Mouse (Mus musculus): ENCODE results near the gene Ccnq.

The Ccnq gene

GRCm38 (mm10) chr11:78750885-78751842 lies at the start of gene Ccnq:
Gene Ccnq (minus strand): TSS chr11:78751729.
- DNase-seq (ENCODE audit: extremely low read depth, insufficient read length, low spot score): peak; percentile 90

GRCm38 (mm10) chr11:78801094-78801493 lies 49.6 kb upstream of the Ccnq start:
- DNase-seq (ENCODE audit: extremely low read depth, insufficient read length, low spot score): no peak

- no peak for DNase-seq (ENCODE audit: extremely low read depth, insufficient read length, low spot score)
These were observed 44.7 kb upstream of the Ccnq start for GRCm38 (mm10) chr11:78796072-78796729.

- DNase-seq (ENCODE audit: extremely low read depth, insufficient read length, low spot score): no peak
These were observed 41.6 kb upstream of the Ccnq start for GRCm38 (mm10) chr11:78793116-78793515.

- no peak for DNase-seq (ENCODE audit: extremely low read depth, insufficient read length, low spot score)
These were observed 40.9 kb upstream of the Ccnq start for GRCm38 (mm10) chr11:78792465-78792864.

- no peak for DNase-seq (ENCODE audit: extremely low read depth, insufficient read length, low spot score)
These were observed 40.5 kb upstream of the Ccnq start for GRCm38 (mm10) chr11:78792055-78792454.

- no peak for DNase-seq (ENCODE audit: extremely low read depth, insufficient read length, low spot score)
These were observed 40.1 kb upstream of the Ccnq start for GRCm38 (mm10) chr11:78791582-78791981.

GRCm38 (mm10) chr11:78789370-78790060 lies 38.0 kb upstream of the Ccnq start:
- no peak for DNase-seq (ENCODE audit: extremely low read depth, insufficient read length, low spot score)

- no peak for DNase-seq (ENCODE audit: extremely low read depth, insufficient read length, low spot score)
These were observed 34.5 kb upstream of the Ccnq start for GRCm38 (mm10) chr11:78786013-78786431.

- no peak for DNase-seq (ENCODE audit: extremely low read depth, insufficient read length, low spot score)
These were observed 31.3 kb upstream of the Ccnq start for GRCm38 (mm10) chr11:78782791-78783347.

- no peak for DNase-seq (ENCODE audit: extremely low read depth, insufficient read length, low spot score)
These were observed 30.8 kb upstream of the Ccnq start for GRCm38 (mm10) chr11:78782326-78782725.

GRCm38 (mm10) chr11:78780571-78780970 lies 29.0 kb upstream of the Ccnq start:
- no peak for DNase-seq (ENCODE audit: extremely low read depth, insufficient read length, low spot score)

- no peak for DNase-seq (ENCODE audit: extremely low read depth, insufficient read length, low spot score)
These were observed 28.5 kb upstream of the Ccnq start for GRCm38 (mm10) chr11:78780002-78780401.

- DNase-seq (ENCODE audit: extremely low read depth, insufficient read length, low spot score): no peak
These were observed 26.5 kb upstream of the Ccnq start for GRCm38 (mm10) chr11:78777851-78778680.

- DNase-seq (ENCODE audit: extremely low read depth, insufficient read length, low spot score): no peak
These were observed 20.3 kb upstream of the Ccnq start for GRCm38 (mm10) chr11:78771751-78772283.

- DNase-seq (ENCODE audit: extremely low read depth, insufficient read length, low spot score): no peak
These were observed 18.9 kb upstream of the Ccnq start for GRCm38 (mm10) chr11:78770436-78770835.

- DNase-seq (ENCODE audit: extremely low read depth, insufficient read length, low spot score): no peak
These were observed 17.2 kb upstream of the Ccnq start for GRCm38 (mm10) chr11:78768778-78769177.

- no peak for DNase-seq (ENCODE audit: extremely low read depth, insufficient read length, low spot score)
These were observed 14.7 kb upstream of the Ccnq start for GRCm38 (mm10) chr11:78766069-78766830.

- no peak for DNase-seq (ENCODE audit: extremely low read depth, insufficient read length, low spot score)
These were observed 13.3 kb upstream of the Ccnq start for GRCm38 (mm10) chr11:78764820-78765219.

All from 3134 (cell line).